Mouse (Mus musculus) bone marrow, adult 2 months (tissue): ENCODE measurements around the gene Chka. TPM values are rescaled to one million over a fixed set of nuclear protein-coding genes. Genes with fewer than 3 reads are reported as not detected.

Source experiments
- H3K27ac ChIP-seq: fragments of 200-500 bp; 2 replicates; pipeline ENCODE4 v1.5.1; 2012; ENCODE audit warnings: low read depth, mild to moderate bottlenecking, control low read depth, inconsistent platforms, low read length; ENCODE audit not compliant: control insufficient read depth, poor library complexity, insufficient read depth
- H3K4me1 ChIP-seq: fragments of 200-500 bp; 2 replicates; pipeline ENCODE4 v1.6.1; 2011; ENCODE audit warnings: low read length; ENCODE audit not compliant: control insufficient read depth, insufficient read depth
- H3K4me3 ChIP-seq: fragments of 200-500 bp; replicated peaks from 2 replicates; pipeline ENCODE3; 2011; ENCODE audit warnings: mild to moderate bottlenecking, low read depth, low read length, control low read depth; ENCODE audit not compliant: control insufficient read depth
- CTCF ChIP-seq: fragments of 200-500 bp; IDR thresholded peaks from 2 replicates; pipeline ENCODE4 v1.5.1; 2011; ENCODE audit warnings: low read length, control low read depth; ENCODE audit not compliant: control insufficient read depth, insufficient read depth
- POLR2A ChIP-seq: fragments of 200-500 bp; IDR thresholded peaks from 2 replicates; pipeline ENCODE4 v1.6.1; 2011; ENCODE audit warnings: low read depth, mild to moderate bottlenecking, control low read depth, low read length, borderline replicate concordance; ENCODE audit not compliant: control insufficient read depth
- WGBS: fragments of 180-500 bp; shearing (Covaris S2); methylation state at CpG from one replicate; pipeline ENCODE4 v1.1.7; 2018; 5-methylcytosine and 5-hydroxymethylcytosine counted together
- polyA plus RNA-seq: library from polyadenylated mRNA; stranded (reverse); fragments of >200 nt; gene quantifications from 2 replicates; pipeline ENCODE4 v1.2.4, GENCODE M21; 2011; ENCODE audit warnings: low replicate concordance; ENCODE audit not compliant: missing spikeins, insufficient read depth, insufficient read length

Chka gene
- polyA plus RNA-seq, 1 experiment, result 17.3 TPM

- TF ChIP-seq POLR2A (no peak), CTCF (no peak)
- H3K4me3 ChIP-seq, result no peak overlapping the region
- H3K27ac ChIP-seq, result no peak overlapping the region
- 76% methylated on average over 2 of the region's 2 CpGs for WGBS
- no peaks in the 10 kb centered on the region; the same call in 1 of the 2 replicates for H3K4me1 ChIP-seq
Observed at GRCm38 (mm10) chr19:3864960-3865359, 13.4 kb downstream of the Chka start.

GRCm38 (mm10) chr19:3868290-3868689 lies 16.7 kb downstream of the Chka start:
- WGBS, result 86% methylated on average over 1 of the region's 1 CpGs
- Histone ChIP-seq H3K27ac (no peak overlapping the region), H3K4me1 (no peaks in the 10 kb centered on the region; the same call in 1 of the 2 replicates), H3K4me3 (no peak overlapping the region)
- TF ChIP-seq CTCF (no peak), POLR2A (no peak)

GRCm38 (mm10) chr19:3871468-3871867 lies 19.9 kb downstream of the Chka start:
- TF ChIP-seq CTCF, result no peak
- H3K4me1 ChIP-seq, result no peaks in the 10 kb centered on the region; the same call in 1 of the 2 replicates
- no peak overlapping the region for H3K4me3 ChIP-seq
- no peak overlapping the region for H3K27ac ChIP-seq

GRCm38 (mm10) chr19:3872373-3872772 lies 20.8 kb downstream of the Chka start:
- H3K4me1 ChIP-seq, result no peaks in the 10 kb centered on the region; the same call in 1 of the 2 replicates
- H3K27ac ChIP-seq, result no peak overlapping the region
- 78% methylated on average over 4 of the region's 4 CpGs for WGBS
- no peak for TF ChIP-seq CTCF
- no peak for TF ChIP-seq POLR2A
- no peak overlapping the region for H3K4me3 ChIP-seq

- Histone ChIP-seq H3K4me1 (no peaks in the 10 kb centered on the region; the same call in 1 of the 2 replicates), H3K27ac (no peak overlapping the region), H3K4me3 (no peak overlapping the region)
- TF ChIP-seq POLR2A, result no peak
- TF ChIP-seq CTCF, result no peak
- 83% methylated on average over 7 of the region's 7 CpGs for WGBS
Observed at GRCm38 (mm10) chr19:3875045-3875444, 23.5 kb downstream of the Chka start.

DNA sequence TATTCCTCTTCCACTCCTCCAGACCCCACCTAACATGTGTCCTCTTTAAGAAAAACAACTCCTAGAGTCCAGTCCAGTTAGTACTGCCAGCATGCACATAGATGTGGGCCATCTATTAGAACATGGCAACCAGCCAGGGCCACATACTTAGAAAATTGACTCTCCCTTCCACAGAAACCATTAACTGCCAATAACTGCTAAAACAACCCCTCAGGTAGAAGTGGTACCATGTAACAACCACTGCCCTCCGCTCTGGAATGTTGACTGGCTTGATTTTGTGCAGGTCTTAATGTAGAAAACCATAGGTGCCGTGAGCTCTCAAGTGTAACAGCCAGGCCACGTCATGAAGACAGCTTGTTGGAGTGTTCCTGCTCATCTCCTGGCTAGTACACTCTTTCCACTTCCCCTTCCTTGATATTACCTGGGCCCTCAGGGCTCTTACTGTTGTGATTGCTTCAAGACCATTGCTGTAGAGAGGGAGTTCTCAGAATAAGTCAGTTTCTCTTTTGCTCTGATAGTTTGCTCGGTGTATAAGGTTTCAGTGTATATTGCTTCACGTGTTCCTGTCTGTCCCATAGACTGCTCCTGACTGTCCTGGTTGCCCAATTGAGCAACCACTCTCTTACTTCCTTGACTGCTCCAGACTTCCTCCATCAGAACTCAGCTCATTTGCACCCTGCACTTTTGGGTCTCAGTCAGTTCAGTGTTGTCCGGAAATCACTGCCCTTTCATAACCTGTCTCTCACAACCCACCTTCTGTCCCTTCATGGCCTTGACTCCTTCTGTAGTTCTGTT lies 28.7 kb downstream of the Chka start:
- no peak for TF ChIP-seq CTCF
- TF ChIP-seq POLR2A, result no peak
- WGBS, result 49% methylated on average over 6 of the region's 6 CpGs
- peak overlapping the region; percentile 40; the same call in 1 of the 2 replicates for H3K27ac ChIP-seq
- H3K4me1 ChIP-seq, result peaks cover 6% of the 10 kb centered on the region
- peak overlapping the region; percentile 27 for H3K4me3 ChIP-seq

DNA sequence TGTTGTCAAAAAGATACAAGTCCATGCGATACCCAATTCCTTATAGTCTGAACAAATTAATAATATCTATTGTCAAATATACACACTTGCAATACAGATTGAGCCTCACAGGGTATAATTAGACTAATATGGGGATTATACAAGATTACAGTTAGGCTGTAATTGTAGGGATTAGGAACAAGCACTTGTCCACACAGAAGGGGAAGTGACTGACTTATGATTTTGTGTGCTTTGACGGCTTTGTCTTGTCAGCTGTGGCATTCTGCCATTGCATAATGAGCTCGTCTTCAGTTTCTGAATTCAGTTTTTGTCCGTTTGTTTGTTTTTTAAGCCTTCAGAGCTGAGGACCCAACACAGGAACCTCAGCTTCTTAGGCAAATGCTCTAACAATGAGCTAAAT lies 30.6 kb downstream of the Chka start:
- H3K4me3 ChIP-seq, result no peak overlapping the region
- H3K4me1 ChIP-seq, result peaks cover 6% of the 10 kb centered on the region
- WGBS, result 26% methylated on average over 4 of the region's 4 CpGs
- TF ChIP-seq POLR2A, result no peak
- TF ChIP-seq CTCF, result no peak
- H3K27ac ChIP-seq, result no peak overlapping the region; the same call in 1 of the 2 replicates

DNA sequence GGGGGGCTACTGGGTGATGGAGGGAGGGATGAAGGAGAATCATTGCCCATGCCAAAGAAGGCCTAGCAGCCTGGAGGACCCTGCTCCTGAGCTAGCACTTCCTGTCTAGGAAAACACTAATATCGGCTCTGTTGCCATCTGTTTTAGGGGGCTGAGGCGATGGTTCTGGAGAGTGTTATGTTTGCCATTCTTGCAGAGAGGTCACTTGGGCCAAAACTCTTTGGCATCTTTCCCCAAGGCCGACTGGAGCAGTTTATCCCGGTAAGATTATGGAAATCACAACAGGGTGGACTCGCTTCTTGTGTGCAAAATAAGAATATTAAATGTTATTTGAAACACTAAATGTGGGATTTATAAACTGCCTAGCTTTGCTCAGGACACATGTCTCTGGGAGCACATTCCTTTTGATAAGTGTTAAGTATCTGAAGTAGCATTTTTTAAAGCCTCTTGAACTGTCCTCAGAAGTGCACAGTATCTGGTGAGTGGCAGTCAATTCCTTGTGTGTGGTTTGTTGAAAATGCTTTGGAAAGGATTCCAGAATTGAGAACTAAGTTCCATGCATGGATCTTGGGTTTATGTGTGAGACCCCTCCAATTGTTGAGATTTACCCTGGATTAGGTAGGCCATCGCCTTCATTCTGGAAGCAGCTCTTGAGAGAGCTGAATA lies 32.9 kb downstream of the Chka start:
- TF ChIP-seq POLR2A (no peak), CTCF (no peak)
- peaks cover 6% of the 10 kb centered on the region for H3K4me1 ChIP-seq
- no peak overlapping the region for H3K27ac ChIP-seq
- whole genome bisulfite sequencing, result 87% methylated on average over 6 of the region's 6 CpGs
- H3K4me3 ChIP-seq, result no peak overlapping the region
